Mouse (Mus musculus) liver, postnatal 0 days (tissue): ENCODE results near the gene Hoxd10. TPM values are rescaled to one million over a fixed set of nuclear protein-coding genes. Genes with fewer than 3 reads are reported as not detected.

Experiments used
- ATAC-seq: fragments of 200-750 bp; cut with Nextera tagmentation; 2 replicates; pipeline ENCODE4 v1.8.0; 2017; ENCODE audit warnings: mild to moderate bottlenecking, moderate library complexity
- DNase-seq: peaks from one replicate; pipeline ENCODE4 v3.0.0-alpha.2; 2016
- H3K27ac ChIP-seq: fragments of 300-500 bp; sonication (generic); 2 replicates; pipeline ENCODE4 v1.5.1; 2014; ENCODE audit warnings: antibody characterized with exemption, moderate library complexity, mild to moderate bottlenecking, low read depth
- H3K27me3 ChIP-seq: fragments of 300-500 bp; sonication (generic); 2 replicates; pipeline ENCODE4 v1.6.1; 2014; ENCODE audit warnings: low read length, control low read depth, mixed read lengths; ENCODE audit not compliant: insufficient read depth
- H3K36me3 ChIP-seq: fragments of 300-500 bp; sonication (generic); replicated peaks from 2 replicates; pipeline ENCODE4 v1.6.1; 2014; ENCODE audit warnings: mild to moderate bottlenecking, control low read depth, low read length, moderate library complexity, mixed read lengths; ENCODE audit not compliant: insufficient read depth
- H3K4me1 ChIP-seq: fragments of 300-500 bp; sonication (generic); 2 replicates; pipeline ENCODE4 v1.6.1; 2014; ENCODE audit warnings: antibody characterized with exemption, mild to moderate bottlenecking, control low read depth; ENCODE audit not compliant: insufficient read depth
- H3K4me2 ChIP-seq: fragments of 300-500 bp; sonication (generic); 2 replicates; pipeline ENCODE4 v1.6.1; 2014; ENCODE audit warnings: low read depth, mild to moderate bottlenecking, low read length, moderate library complexity, mixed read lengths
- H3K4me3 ChIP-seq: fragments of 300-500 bp; sonication (generic); 2 replicates; pipeline ENCODE4 v1.5.1; 2014; ENCODE audit warnings: low read depth, low read length
- H3K9ac ChIP-seq: fragments of 300-500 bp; sonication (generic); replicated peaks from 2 replicates; pipeline ENCODE4 v1.6.1; 2014; ENCODE audit warnings: mild to moderate bottlenecking, moderate library complexity
- H3K9me3 ChIP-seq: fragments of 300-500 bp; sonication (generic); 2 replicates; pipeline ENCODE4 v1.6.1; 2016; ENCODE audit warnings: mild to moderate bottlenecking, control low read depth, low read length, mixed read lengths
- CTCF ChIP-seq: sonication (generic); IDR thresholded peaks from 2 replicates; pipeline ENCODE4 v1.5.1; 2016; ENCODE audit warnings: antibody characterized with exemption, low read depth
- EP300 ChIP-seq: IDR thresholded peaks from 2 replicates; pipeline ENCODE4 v1.6.1; 2016; ENCODE audit warnings: antibody characterized with exemption, low read depth, mild to moderate bottlenecking
- WGBS: fragments of 180-500 bp; shearing (Covaris S2); extraction: QIAGEN DNeasy Blood & Tissue Kit; methylation state at CpG from one replicate; pipeline ENCODE4 v1.1.7; 2014; ENCODE audit not compliant: insufficient replicate concordance; 5-methylcytosine and 5-hydroxymethylcytosine counted together
- polyA plus RNA-seq: library from polyadenylated mRNA; unstranded; fragments of >200 nt; fragmentation: Nextera tagmentation; extraction: Ambion mirVana; gene quantifications from 2 replicates; pipeline ENCODE4 v1.2.1, GENCODE M21; 2015

Gene Hoxd10
- polyA plus RNA-seq, 1 experiment from 2014 or later, result not detected

DNA sequence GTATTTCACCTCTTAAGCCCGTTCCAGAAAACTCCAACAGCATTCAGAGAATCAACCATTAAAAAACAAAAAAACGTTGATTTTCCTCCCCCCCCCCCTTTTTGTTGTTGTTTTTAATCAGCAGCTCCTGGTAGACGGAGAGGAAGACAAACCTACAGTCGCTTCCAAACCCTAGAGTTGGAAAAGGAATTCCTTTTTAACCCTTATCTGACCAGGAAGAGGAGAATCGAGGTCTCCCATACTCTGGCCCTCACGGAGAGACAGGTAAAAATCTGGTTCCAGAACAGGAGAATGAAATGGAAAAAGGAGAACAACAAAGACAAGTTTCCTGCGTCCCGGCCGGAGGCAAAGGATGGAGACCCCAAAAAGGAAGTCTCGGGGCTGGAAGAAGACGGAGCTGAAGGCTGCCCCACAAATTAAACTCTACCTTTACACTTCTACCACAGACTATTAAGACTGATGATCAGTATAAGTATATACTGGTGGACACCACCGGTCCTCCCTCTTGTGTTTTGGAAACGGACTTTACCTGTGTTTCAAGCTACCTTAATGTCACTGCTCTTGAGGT lies 14.8 kb downstream of the Hoxd10 start:
- H3K4me3 ChIP-seq, result no peak overlapping the region
- H3K9me3 ChIP-seq, result no peaks in the 10 kb centered on the region
- no peak overlapping the region for H3K4me2 ChIP-seq
- 7% methylated on average over 13 of the region's 13 CpGs for WGBS
- H3K4me1 ChIP-seq, result peaks cover 6% of the 10 kb centered on the region; the same call in 1 of the 2 replicates
- H3K36me3 ChIP-seq, result no peaks in the 10 kb centered on the region
- TF ChIP-seq EP300 (no peak), CTCF (no peak)
- no peak overlapping the region for H3K9ac ChIP-seq
- no peak overlapping the region for H3K27ac ChIP-seq
- ATAC-seq (no peak), DNase-seq (no peak)
- H3K27me3 ChIP-seq, result peaks cover 94% of the 10 kb centered on the region

DNA sequence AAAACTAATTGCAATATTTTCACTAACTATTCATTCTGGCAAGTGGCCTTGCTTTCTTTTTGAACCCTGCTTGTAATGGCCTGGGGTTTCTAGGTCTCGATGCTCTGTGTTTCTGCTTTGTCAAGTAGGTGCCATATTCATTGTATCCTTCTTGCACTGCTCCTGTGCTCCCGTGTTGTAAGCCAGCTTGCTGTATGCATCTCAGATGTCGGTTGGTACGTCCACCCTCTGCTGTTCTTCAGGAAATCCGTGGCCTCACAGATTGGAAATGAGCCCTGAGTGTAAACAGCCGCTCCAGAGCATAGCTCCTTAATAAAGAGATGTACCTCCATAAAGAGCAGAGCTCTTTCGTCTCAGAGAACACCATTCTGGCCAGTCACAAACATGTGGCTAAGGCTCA lies 15.9 kb downstream of the Hoxd10 start:
- no peak overlapping the region for H3K4me2 ChIP-seq
- no peak overlapping the region for H3K4me3 ChIP-seq
- no peak overlapping the region for H3K27ac ChIP-seq
- H3K9me3 ChIP-seq, result no peaks in the 10 kb centered on the region
- H3K27me3 ChIP-seq, result peaks cover 96% of the 10 kb centered on the region
- TF ChIP-seq CTCF (no peak), EP300 (no peak)
- no peak overlapping the region for H3K9ac ChIP-seq
- ATAC-seq (no peak), DNase-seq (no peak)
- H3K4me1 ChIP-seq, result peaks cover 13% of the 10 kb centered on the region
- WGBS, result 18% methylated on average over 7 of the region's 7 CpGs
- no peaks in the 10 kb centered on the region for H3K36me3 ChIP-seq

DNA sequence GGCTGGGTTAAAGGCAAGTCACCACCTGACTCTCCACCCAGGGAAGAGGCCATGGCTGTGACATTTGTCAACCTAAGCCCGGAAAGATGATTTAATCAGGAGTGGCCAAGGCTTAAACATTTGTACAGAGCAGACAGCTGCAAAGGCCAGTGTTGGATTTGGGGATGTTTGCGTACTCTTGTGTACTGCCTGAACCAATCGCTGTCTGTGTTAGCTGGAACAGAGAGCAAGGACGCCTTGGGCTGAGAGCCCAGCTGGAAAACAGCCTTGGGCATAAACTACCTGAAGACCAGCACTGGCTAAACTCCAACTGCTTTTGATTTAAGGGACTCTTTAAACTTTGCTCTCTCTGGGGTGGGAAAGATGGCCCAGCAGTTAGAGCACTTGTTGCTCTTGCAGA lies 17.0 kb downstream of the Hoxd10 start:
- Histone ChIP-seq H3K27ac (no peak overlapping the region), H3K4me2 (no peak overlapping the region), H3K4me1 (peaks cover 13% of the 10 kb centered on the region), H3K9ac (no peak overlapping the region), H3K9me3 (no peaks in the 10 kb centered on the region), H3K27me3 (peaks cover 96% of the 10 kb centered on the region), H3K36me3 (no peaks in the 10 kb centered on the region), H3K4me3 (no peak overlapping the region)
- ATAC-seq (no peak), DNase-seq (no peak)
- TF ChIP-seq EP300 (no peak), CTCF (no peak)
- WGBS, result 48% methylated on average over 4 of the region's 4 CpGs

DNA sequence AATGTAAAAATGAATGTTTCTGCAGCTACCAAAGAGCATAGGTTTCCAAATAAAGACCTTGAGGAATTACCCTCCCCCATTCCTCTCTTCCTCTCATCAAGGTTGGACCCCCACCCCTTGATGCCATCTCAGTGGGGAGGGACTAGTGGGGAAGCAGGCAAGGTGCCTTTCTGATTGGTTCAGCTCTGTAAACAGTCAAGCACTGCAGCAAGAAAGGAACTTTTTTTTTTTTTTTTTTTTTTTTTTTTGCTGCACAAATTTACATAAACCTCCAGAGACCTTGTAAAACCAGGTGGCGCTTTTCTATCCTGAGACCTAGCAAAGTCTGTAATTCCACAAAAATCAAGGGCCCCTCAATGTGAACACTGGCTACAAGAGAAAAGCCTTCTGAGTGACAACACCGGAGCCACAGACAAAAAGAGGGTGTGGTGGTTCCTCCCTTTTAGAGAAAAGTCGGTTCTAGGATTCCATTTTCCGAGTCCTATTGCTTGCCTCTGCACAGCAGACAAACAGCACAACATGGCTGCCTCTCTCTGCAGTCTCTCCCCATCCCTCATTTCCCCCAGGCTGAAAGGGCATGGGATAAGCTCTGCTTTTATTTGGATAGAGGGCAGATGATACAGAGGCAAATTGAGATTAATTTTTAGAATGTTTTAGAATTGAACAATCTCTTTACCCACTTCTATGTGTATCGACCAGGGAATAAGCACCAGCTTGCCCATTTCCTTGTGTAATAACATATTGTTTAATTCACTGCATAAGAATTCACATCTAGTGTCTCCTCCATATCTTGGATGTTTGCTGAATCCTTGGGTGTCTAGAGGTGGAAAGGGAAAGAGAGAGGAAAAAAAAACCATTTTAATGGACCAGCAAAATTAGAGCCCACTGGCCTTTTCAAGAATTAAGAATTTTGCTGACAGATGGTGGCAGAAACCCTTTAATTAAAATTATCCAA lies 18.0 kb downstream of the Hoxd10 start:
- H3K9ac ChIP-seq, result no peak overlapping the region
- no peak overlapping the region for H3K4me3 ChIP-seq
- no peak overlapping the region for H3K4me2 ChIP-seq
- H3K9me3 ChIP-seq, result no peaks in the 10 kb centered on the region
- DNase-seq (no peak), ATAC-seq (no peak)
- H3K36me3 ChIP-seq, result no peaks in the 10 kb centered on the region
- peaks cover 96% of the 10 kb centered on the region for H3K27me3 ChIP-seq
- 11% methylated on average over 5 of the region's 5 CpGs for WGBS
- H3K4me1 ChIP-seq, result peaks cover 12% of the 10 kb centered on the region
- TF ChIP-seq EP300, result no peak
- no peak for TF ChIP-seq CTCF
- no peak overlapping the region for H3K27ac ChIP-seq

DNA sequence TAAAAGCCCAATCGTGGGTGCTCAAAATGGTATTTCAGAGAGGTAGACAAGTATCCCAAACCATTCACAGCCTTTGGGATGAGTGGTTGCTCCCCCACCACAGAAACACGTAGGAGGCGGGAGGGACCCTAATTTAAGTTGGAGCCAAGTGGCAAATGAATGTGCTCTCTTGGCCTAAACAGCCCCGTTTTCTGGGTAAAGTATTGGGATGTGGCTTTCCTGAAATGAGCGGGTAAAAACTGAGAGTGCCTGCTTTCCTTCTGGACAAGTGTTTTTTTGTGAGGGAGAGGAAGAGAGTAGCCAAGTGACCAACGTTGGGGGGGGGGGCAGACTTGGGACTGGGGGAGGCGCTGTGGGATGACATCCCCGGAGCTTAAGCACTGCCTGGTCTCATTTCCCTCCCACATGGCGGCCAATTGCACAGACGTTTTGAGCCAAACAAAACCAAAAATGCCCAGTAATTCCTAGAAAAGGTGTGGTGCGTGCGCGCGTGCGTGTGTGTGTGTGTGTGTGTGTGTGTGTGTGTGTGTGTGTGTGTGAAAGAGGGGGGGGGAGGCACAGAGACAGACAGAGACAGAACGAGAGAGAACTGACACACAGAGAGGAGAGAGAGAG lies 19.3 kb downstream of the Hoxd10 start:
- no peak for ATAC-seq
- Histone ChIP-seq H3K4me3 (no peak overlapping the region), H3K9me3 (no peaks in the 10 kb centered on the region), H3K27me3 (peaks cover 99% of the 10 kb centered on the region), H3K27ac (no peak overlapping the region), H3K36me3 (no peaks in the 10 kb centered on the region), H3K9ac (no peak overlapping the region), H3K4me2 (no peak overlapping the region), H3K4me1 (peaks cover 7% of the 10 kb centered on the region)
- no peak for TF ChIP-seq CTCF
- no peak for TF ChIP-seq EP300
- WGBS, result 2% methylated on average over 16 of the region's 16 CpGs
- DNase-seq, result no peak
